Mouse (Mus musculus): ENCODE data around the gene Ddb2.

Gene Ddb2

GRCm38 (mm10) chr2:91255661-91256150 lies 18.9 kb upstream of the Ddb2 start, which contains the start of gene Pacsin3:
TSS of gene Pacsin3 (plus strand) at chr2:91255954.
- CTCF ChIA-PET: interaction anchor here (0.8 kb wide), 1 partner anchor 26 kb away, joined by 3 read pairs; no protein-coding TSS in a partner anchor

GRCm38 (mm10) chr2:91254725-91255380 lies 18.1 kb upstream of the Ddb2 start:
- CTCF ChIA-PET: no interaction called here

GRCm38 (mm10) chr2:91252512-91252911 lies 15.7 kb upstream of the Ddb2 start:
- CTCF ChIA-PET: no interaction called here

GRCm38 (mm10) chr2:91252001-91252400 lies 15.2 kb upstream of the Ddb2 start:
- CTCF ChIA-PET: interaction anchor here (0.8 kb wide), 1 partner anchor 14 kb away, joined by 3 read pairs; no protein-coding TSS in a partner anchor

GRCm38 (mm10) chr2:91248366-91248765 lies 11.6 kb upstream of the Ddb2 start:
- CTCF ChIA-PET: no interaction called here

GRCm38 (mm10) chr2:91244557-91245228 lies 7.9 kb upstream of the Ddb2 start:
- CTCF ChIA-PET: no interaction called here

- CTCF ChIA-PET: no interaction called here
These were observed 6.6 kb upstream of the Ddb2 start for GRCm38 (mm10) chr2:91243416-91243815.

GRCm38 (mm10) chr2:91242547-91242946 lies 5.8 kb upstream of the Ddb2 start:
- CTCF ChIA-PET: no interaction called here

GRCm38 (mm10) chr2:91237511-91238080 lies 814 bp upstream of the Ddb2 start:
- CTCF ChIA-PET: interaction anchor here (0.5 to 0.7 kb wide), 3 partner anchors 14 to 208 kb away, joined by 3 to 5 read pairs (median 4); no protein-coding TSS in a partner anchor

GRCm38 (mm10) chr2:91229735-91230134 lies 7.0 kb downstream of the Ddb2 start:
- CTCF ChIA-PET: interaction anchor here (0.5 kb wide), 1 partner anchor 26 kb away, joined by 3 read pairs; no protein-coding TSS in a partner anchor

- CTCF ChIA-PET: interaction anchor here (0.6 kb wide), 1 partner anchor 205 kb away, joined by 3 read pairs; no protein-coding TSS in a partner anchor
These were observed 13.2 kb downstream of the Ddb2 start for GRCm38 (mm10) chr2:91223614-91224013.

GRCm38 (mm10) chr2:91220501-91220900 lies 16.3 kb downstream of the Ddb2 start:
- CTCF ChIA-PET: no interaction called here

- CTCF ChIA-PET: interaction anchor here (0.6 kb wide), 1 partner anchor 1163 kb away, joined by 8 read pairs; no protein-coding TSS in a partner anchor
These were observed 19.8 kb downstream of the Ddb2 start for GRCm38 (mm10) chr2:91217032-91217431.

GRCm38 (mm10) chr2:91213311-91213710 lies 23.5 kb downstream of the Ddb2 start:
- CTCF ChIA-PET: no interaction called here

- CTCF ChIA-PET: no interaction called here
These were observed 30.5 kb downstream of the Ddb2 start for GRCm38 (mm10) chr2:91206254-91206775.

GRCm38 (mm10) chr2:91202972-91203656 lies 33.7 kb downstream of the Ddb2 start:
- CTCF ChIA-PET: interaction anchor here (0.7 kb wide), 1 partner anchor 19 kb away, joined by 6 read pairs; no protein-coding TSS in a partner anchor

GRCm38 (mm10) chr2:91202222-91202971 lies 34.4 kb downstream of the Ddb2 start, which contains the start of the genes Nr1h3 and Acp2:
TSS of gene Nr1h3 (minus strand) at chr2:91202834.
TSS of gene Acp2 (plus strand) at chr2:91202885.
- CTCF ChIA-PET: interaction anchor here (0.7 kb wide), 1 partner anchor 18 kb away, joined by 6 read pairs; no protein-coding TSS in a partner anchor

GRCm38 (mm10) chr2:91198888-91199287 lies 37.9 kb downstream of the Ddb2 start:
- CTCF ChIA-PET: interaction anchor here (0.5 kb wide), 1 partner anchor 52 kb away, joined by 5 read pairs; no protein-coding TSS in a partner anchor

- CTCF ChIA-PET: no interaction called here
These were observed 40.2 kb downstream of the Ddb2 start for GRCm38 (mm10) chr2:91196577-91197001.

- CTCF ChIA-PET: interaction anchor here (0.7 to 0.8 kb wide), 2 partner anchors 14 to 666 kb away, joined by 3 to 5 read pairs; no protein-coding TSS in a partner anchor
These were observed 42.0 kb downstream of the Ddb2 start for GRCm38 (mm10) chr2:91194624-91195332.

Measured in spleen, embryonic (tissue).